Mouse (Mus musculus) limb, embryonic 14.5 days (tissue): Measurements from ENCODE around the gene Mtcl1. TPM values are rescaled to one million over a fixed set of nuclear protein-coding genes. Genes with fewer than 3 reads are reported as not detected.

Experiments used
- ATAC-seq: fragments of 200-750 bp; cut with Nextera tagmentation; 2 replicates; pipeline ENCODE4 v1.8.0; 2017; ENCODE audit warnings: low read depth, moderate number of reproducible peaks, moderate TSS enrichment; ENCODE audit not compliant: low FRiP score
- DNase-seq: peaks from one replicate; pipeline ENCODE4 v3.0.0-alpha.2; 2015; ENCODE audit warnings: low spot score
- H3K27ac ChIP-seq: fragments of 300-500 bp; sonication (generic); replicated peaks from 2 replicates; pipeline ENCODE4 v1.5.1; 2014; ENCODE audit warnings: low read depth, mild to moderate bottlenecking, low read length, moderate library complexity, mixed read lengths
- H3K27me3 ChIP-seq: fragments of 300-500 bp; sonication (generic); 2 replicates; pipeline ENCODE4 v1.6.1; 2014; ENCODE audit warnings: low read length, mixed read lengths; ENCODE audit not compliant: control insufficient read depth, insufficient read depth
- H3K36me3 ChIP-seq: fragments of 300-500 bp; sonication (generic); 2 replicates; pipeline ENCODE4 v1.6.1; 2014; ENCODE audit warnings: mild to moderate bottlenecking, low read length, moderate library complexity, mixed read lengths; ENCODE audit not compliant: control insufficient read depth, insufficient read depth
- H3K4me1 ChIP-seq: fragments of 300-500 bp; sonication (generic); 2 replicates; pipeline ENCODE4 v1.6.1; 2014; ENCODE audit warnings: antibody characterized with exemption, low read length, mixed read lengths; ENCODE audit not compliant: control insufficient read depth, insufficient read depth
- H3K4me2 ChIP-seq: fragments of 300-500 bp; sonication (generic); replicated peaks from 2 replicates; pipeline ENCODE4 v1.6.1; 2014; ENCODE audit warnings: low read depth, mild to moderate bottlenecking, low read length, moderate library complexity; ENCODE audit not compliant: severe bottlenecking
- H3K4me3 ChIP-seq: fragments of 300-500 bp; sonication (generic); replicated peaks from 2 replicates; pipeline ENCODE4 v1.5.1; 2014; ENCODE audit warnings: low read length
- H3K9ac ChIP-seq: fragments of 300-500 bp; sonication (generic); 2 replicates; pipeline ENCODE4 v1.6.1; 2014; ENCODE audit warnings: mild to moderate bottlenecking, low read depth, low read length, moderate library complexity; ENCODE audit not compliant: severe bottlenecking
- H3K9me3 ChIP-seq: fragments of 300-500 bp; sonication (generic); 2 replicates; pipeline ENCODE4 v1.6.1; 2016; ENCODE audit warnings: low read length; ENCODE audit not compliant: control insufficient read depth
- POLR2A ChIP-seq: fragments of 200-500 bp; IDR thresholded peaks from 2 replicates; pipeline ENCODE4 v1.8.0; 2012; ENCODE audit warnings: inconsistent platforms, mild to moderate bottlenecking, moderate library complexity, borderline replicate concordance; ENCODE audit not compliant: insufficient read depth, insufficient read length; ENCODE audit errors: extremely low read depth
- WGBS: fragments of 180-500 bp; shearing (Covaris S2); extraction: QIAGEN DNeasy Blood & Tissue Kit; methylation state at CpG from one replicate; pipeline ENCODE4 v1.1.7; 2014; 5-methylcytosine and 5-hydroxymethylcytosine counted together
- polyA plus RNA-seq, 2 experiments: library from polyadenylated mRNA; depleted of rRNA in 1 of 2; stranded (reverse) in 1 of 2; unstranded in 1 of 2; fragments of >200 nt; fragmentation: Nextera tagmentation in 1 of 2; extraction: Ambion mirVana in 1 of 2; gene quantifications; 2 replicates each; pipeline versions ENCODE4 v1.2.1 to v1.2.3; 2012 to 2014

The Mtcl1 gene
- polyA plus RNA-seq, 2 experiments: 5.3 to 6.7 TPM

DNA sequence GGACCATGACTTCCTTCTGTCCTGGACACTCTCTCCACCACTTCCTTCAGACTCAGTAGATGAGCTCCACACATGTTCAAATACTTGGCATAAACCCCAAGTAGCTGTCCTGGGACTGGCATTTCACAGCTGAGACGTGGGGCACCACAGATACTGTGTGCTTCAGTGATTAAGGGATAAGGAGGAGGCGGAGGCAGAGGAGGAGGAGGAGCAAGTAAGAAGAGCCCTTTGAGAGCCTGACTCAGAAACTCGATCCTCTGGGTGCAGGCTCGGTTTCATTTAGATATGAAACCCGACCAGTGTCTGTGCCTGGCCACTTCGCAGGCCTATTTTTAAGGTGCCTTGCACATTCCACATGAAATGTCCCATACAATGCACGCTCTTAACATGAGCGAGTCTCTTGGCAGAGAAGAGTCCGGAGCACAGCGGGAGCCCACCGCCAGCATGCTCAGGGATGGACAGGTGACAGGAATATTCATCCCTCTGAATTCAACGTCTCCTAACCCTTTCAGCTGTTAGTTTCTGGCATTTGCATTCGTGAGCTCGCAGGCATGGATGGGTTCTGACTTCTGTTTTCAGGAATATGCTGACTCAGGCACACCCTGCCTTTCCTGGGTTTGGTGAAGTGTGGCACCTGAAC is 74.8 kb downstream of the Mtcl1 start:
- Histone ChIP-seq H3K36me3 (peaks cover 17% of the 10 kb centered on the region), H3K27ac (no peak overlapping the region), H3K4me2 (no peak overlapping the region), H3K4me3 (no peak overlapping the region), H3K4me1 (peaks cover 19% of the 10 kb centered on the region), H3K27me3 (no peaks in the 10 kb centered on the region), H3K9me3 (no peaks in the 10 kb centered on the region), H3K9ac (no peak overlapping the region)
- DNase-seq (no peak), ATAC-seq (peak; percentile 62)
- no peak for TF ChIP-seq POLR2A
- WGBS: 53% methylated on average over 14 of the region's 14 CpGs

- no peaks in the 10 kb centered on the region for H3K27me3 ChIP-seq
- no peak overlapping the region for H3K27ac ChIP-seq
- WGBS: 72% methylated on average over 9 of the region's 9 CpGs
- TF ChIP-seq POLR2A: no peak
- DNase-seq (no peak), ATAC-seq (no peak)
- H3K9ac ChIP-seq: no peak overlapping the region
- H3K4me2 ChIP-seq: no peak overlapping the region
- no peak overlapping the region for H3K4me3 ChIP-seq
- peaks cover 25% of the 10 kb centered on the region for H3K4me1 ChIP-seq
- H3K9me3 ChIP-seq: no peaks in the 10 kb centered on the region
- H3K36me3 ChIP-seq: peaks cover 4% of the 10 kb centered on the region; the same call in 1 of the 2 replicates
Observed at GRCm38 (mm10) chr17:66370867-66371266, 78.7 kb downstream of the Mtcl1 start.

DNA sequence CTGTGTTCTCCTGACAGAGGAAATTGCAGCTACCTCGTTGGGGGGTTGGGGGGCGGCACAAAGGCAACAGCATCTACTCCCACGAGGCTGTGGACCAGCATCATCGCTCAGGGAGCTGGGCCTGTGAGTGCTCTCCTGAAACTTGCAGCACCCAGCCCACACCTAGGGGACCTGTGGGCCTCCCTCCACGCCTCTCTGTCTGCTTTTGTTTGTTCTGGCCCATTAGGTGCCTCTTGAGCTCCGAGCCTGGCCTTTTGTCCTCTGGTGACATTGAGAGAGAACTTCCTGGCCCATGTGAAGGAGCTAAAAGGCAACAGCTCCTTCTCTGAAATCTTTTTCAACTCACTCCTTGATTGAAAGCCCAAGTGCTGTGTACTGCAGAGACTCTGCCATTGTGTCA is 79.8 kb downstream of the Mtcl1 start:
- WGBS: 62% methylated on average over 6 of the region's 6 CpGs
- peak overlapping the region; percentile 52; the same call in 1 of the 2 replicates for H3K27ac ChIP-seq

DNA sequence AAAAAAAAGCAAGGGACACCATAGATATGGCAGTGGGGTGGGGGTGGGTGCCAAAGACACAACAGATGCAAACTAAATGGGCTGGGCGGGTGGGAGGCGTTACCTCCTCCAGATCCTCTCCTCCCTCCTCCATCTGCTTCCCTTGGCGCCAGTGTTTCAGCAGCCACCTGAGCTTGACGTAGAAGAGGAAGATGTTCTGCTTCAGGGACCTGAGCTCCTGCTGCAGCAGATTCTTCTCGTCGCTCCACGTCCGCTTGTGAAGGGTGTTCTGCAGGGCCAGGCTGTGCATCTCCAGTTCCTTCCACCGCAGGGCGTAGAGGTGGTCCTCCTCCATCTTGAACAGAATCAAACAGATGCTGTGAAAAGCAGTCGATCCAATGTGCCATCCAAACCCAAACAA is 81.4 kb downstream of the Mtcl1 start:
- peaks cover 12% of the 10 kb centered on the region; the same call in 1 of the 2 replicates for H3K4me1 ChIP-seq
- ATAC-seq (no peak), DNase-seq (no peak)
- H3K4me2 ChIP-seq: no peak overlapping the region
- H3K4me3 ChIP-seq: no peak overlapping the region
- H3K36me3 ChIP-seq: peaks cover 4% of the 10 kb centered on the region; the same call in 1 of the 2 replicates
- no peaks in the 10 kb centered on the region for H3K9me3 ChIP-seq
- H3K9ac ChIP-seq: no peak overlapping the region
- no peaks in the 10 kb centered on the region for H3K27me3 ChIP-seq
- H3K27ac ChIP-seq: no peak overlapping the region
- WGBS: 87% methylated on average over 11 of the region's 11 CpGs
- no peak for TF ChIP-seq POLR2A

More for the DNA sequence above, 79.8 kb downstream of the Mtcl1 start:
- no peak overlapping the region for H3K9ac ChIP-seq
- H3K27me3 ChIP-seq: no peaks in the 10 kb centered on the region
- H3K36me3 ChIP-seq: peaks cover 4% of the 10 kb centered on the region; the same call in 1 of the 2 replicates
- H3K4me1 ChIP-seq: peaks cover 15% of the 10 kb centered on the region
- no peak overlapping the region for H3K4me3 ChIP-seq
- DNase-seq (no peak), ATAC-seq (no peak)
- H3K4me2 ChIP-seq: no peak overlapping the region
- no peak for TF ChIP-seq POLR2A
- no peaks in the 10 kb centered on the region for H3K9me3 ChIP-seq

GRCm38 (mm10) chr17:66365664-66366063 is 83.9 kb downstream of the Mtcl1 start:
- no peak for DNase-seq
- no peak overlapping the region for H3K27ac ChIP-seq

More at GRCm38 (mm10) chr17:66365664-66366063, 83.9 kb downstream of the Mtcl1 start:
- no peaks in the 10 kb centered on the region for H3K9me3 ChIP-seq
- H3K4me1 ChIP-seq: peaks cover 12% of the 10 kb centered on the region; the same call in 1 of the 2 replicates
- no peak overlapping the region for H3K4me2 ChIP-seq
- 97% methylated on average over 1 of the region's 1 CpGs for WGBS
- no peak for TF ChIP-seq POLR2A
- ATAC-seq: no peak
- no peak overlapping the region for H3K4me3 ChIP-seq
- no peaks in the 10 kb centered on the region for H3K27me3 ChIP-seq
- no peaks in the 10 kb centered on the region; the same call in 1 of the 2 replicates for H3K36me3 ChIP-seq
- no peak overlapping the region for H3K9ac ChIP-seq
